Mouse (Mus musculus) left cerebral cortex, adult 9 months (tissue): Measurements from ENCODE around the gene Grin3b.
A peak's percentile ranks its signal among the peaks of the same experiment; 100 is the strongest.

Source experiments
- DNase-seq, 2 experiments: peaks; one replicate each; pipeline ENCODE4 v3.0.0; 2022; ENCODE audit warnings: low spot score in 2 of 2

Gene Grin3b

GRCm38 (mm10) chr10:79966886-79967400 lies 3.6 kb upstream of the Grin3b start:
- no peak for DNase-seq

- no peak for DNase-seq
These were observed 2.3 kb upstream of the Grin3b start for GRCm38 (mm10) chr10:79968181-79968580.

GRCm38 (mm10) chr10:79969124-79969568 lies 1.4 kb upstream of the Grin3b start:
- no peak for DNase-seq

- no peak for DNase-seq
These were observed 625 bp downstream of the Grin3b start for GRCm38 (mm10) chr10:79971183-79971497.

- DNase-seq = no peak
These were observed 2.3 kb downstream of the Grin3b start for GRCm38 (mm10) chr10:79972831-79973230.

- DNase-seq = no peak
These were observed 3.6 kb downstream of the Grin3b start for GRCm38 (mm10) chr10:79974087-79974486.

GRCm38 (mm10) chr10:79974668-79975067 lies 4.2 kb downstream of the Grin3b start:
- DNase-seq = no peak

- DNase-seq = no peak
These were observed 5.7 kb downstream of the Grin3b start for GRCm38 (mm10) chr10:79976071-79976721.

- DNase-seq = no peak
These were observed 6.2 kb downstream of the Grin3b start for GRCm38 (mm10) chr10:79976722-79977107.

GRCm38 (mm10) chr10:79977324-79977723 lies 6.8 kb downstream of the Grin3b start:
- DNase-seq = no peak

GRCm38 (mm10) chr10:79978061-79978460 lies 7.5 kb downstream of the Grin3b start:
- no peak for DNase-seq

- DNase-seq = no peak
These were observed 9.1 kb downstream of the Grin3b start for GRCm38 (mm10) chr10:79979401-79980155.

GRCm38 (mm10) chr10:79983205-79983604 lies 12.7 kb downstream of the Grin3b start:
- DNase-seq = no peak

- DNase-seq = peak in 1 of 2 experiments; percentile 71
These were observed 13.2 kb downstream of the Grin3b start for GRCm38 (mm10) chr10:79983670-79984069.

- peak; percentile 65 to 84 for DNase-seq
These were observed 13.8 kb downstream of the Grin3b start, which contains the start of gene Tmem259 for GRCm38 (mm10) chr10:79984195-79984816. Tmem259 (minus strand) TSS chr10:79984330.

GRCm38 (mm10) chr10:79984871-79985270 lies 14.4 kb downstream of the Grin3b start:
- DNase-seq = peak; percentile 98 to 99

- DNase-seq = peak; percentile 63 to 76
These were observed 15.1 kb downstream of the Grin3b start for GRCm38 (mm10) chr10:79985334-79986231.

GRCm38 (mm10) chr10:79986232-79986878 lies 15.8 kb downstream of the Grin3b start:
- DNase-seq = no peak

- DNase-seq = peak in 1 of 2 experiments; percentile 85
These were observed 16.4 kb downstream of the Grin3b start for GRCm38 (mm10) chr10:79986963-79987362.

GRCm38 (mm10) chr10:79987771-79988505 lies 17.4 kb downstream of the Grin3b start:
- DNase-seq = no peak
